Comparison of ENCODE assay signal across 8 mouse cellular contexts in genomic region chr12:108333056-108333455, GRCm38 (mm10). TPM values are rescaled to one million over a fixed set of nuclear protein-coding genes. Genes with fewer than 3 reads are reported as not detected.
A peak's percentile ranks its signal among the peaks of the same experiment; 100 is the strongest.
DNase-seq lines count a peak whose midpoint lies in the region; ATAC-seq lines count a peak whose summit lies in the region.

No protein-coding gene starts in this region.

- peak; percentile 45 for ATAC-seq in midbrain, embryonic 11.5 days (ENCODE audit: low FRiP score)

- WGBS in embryonic facial prominence, embryonic 10.5 days = under 1% methylated on average over 16 of the region's 16 CpGs
- 2% methylated on average over 16 of the region's 16 CpGs for WGBS in midbrain, embryonic 11.5 days

- H3K9ac ChIP-seq in midbrain, embryonic 11.5 days (ENCODE audit: low read length) = peak overlapping the region; percentile 13; the same call in 1 of the 2 replicates

- no peaks in the 10 kb centered on the region for H3K9me3 ChIP-seq in embryonic facial prominence, embryonic 10.5 days
- no peaks in the 10 kb centered on the region for H3K9me3 ChIP-seq in midbrain, embryonic 11.5 days (ENCODE audit: control insufficient read depth, low read length)

- DNase-seq in adrenal gland, postnatal 10 days = peak; percentile 91
- DNase-seq in embryonic facial prominence, embryonic 10.5 days (ENCODE audit: low spot score) = peak; percentile 92
- peak; percentile 91 to 92 for DNase-seq in heart, adult 18-20 months
- peak; percentile 88 for DNase-seq in kidney, adult 11 months
- peak; percentile 87 for DNase-seq in left cerebral cortex, postnatal 4 days
- DNase-seq in midbrain, embryonic 11.5 days (ENCODE audit: low spot score, missing footprints) = peak; percentile 99
- peak; percentile 82 for DNase-seq in right cerebral cortex, postnatal 4 days
- peak; percentile 81 for DNase-seq in yolk sac, embryonic 10.5 days (ENCODE audit: low spot score)

- peak overlapping the region; percentile 54 for H3K4me2 ChIP-seq in midbrain, embryonic 11.5 days

- peaks cover 76% of the 10 kb centered on the region for H3K27me3 ChIP-seq in embryonic facial prominence, embryonic 10.5 days (replicated peaks; ENCODE audit: low read depth, poor library complexity, severe bottlenecking)
- peaks cover 24% of the 10 kb centered on the region for H3K27me3 ChIP-seq in midbrain, embryonic 11.5 days (ENCODE audit: control insufficient read depth, insufficient read depth, low read length)

- no peaks in the 10 kb centered on the region for H3K36me3 ChIP-seq in embryonic facial prominence, embryonic 10.5 days (replicated peaks)
- H3K36me3 ChIP-seq in midbrain, embryonic 11.5 days (ENCODE audit: control insufficient read depth, insufficient read depth, low read length) = no peaks in the 10 kb centered on the region

- H3K4me3 ChIP-seq in embryonic facial prominence, embryonic 10.5 days = peak overlapping the region; percentile 81
- peak overlapping the region; percentile 25 for H3K4me3 ChIP-seq in midbrain, embryonic 11.5 days (ENCODE audit: low read depth, low read length)

- H3K27ac ChIP-seq in embryonic facial prominence, embryonic 10.5 days (replicated peaks) = peak overlapping the region; percentile 36; the same call in 1 of the 2 replicates
- 0 out of 2 replicates have a peak overlapping the region, but pooled peaks have one; percentile 2 for H3K27ac ChIP-seq in midbrain, embryonic 11.5 days (ENCODE audit: low read depth, low read length)

- intact Hi-C loops in left cerebral cortex, postnatal 4 days (cut with DNase I) = loop anchor here (5.0 kb wide), 1 partner anchor 159 kb away; no protein-coding TSS in a partner anchor

- H3K4me1 ChIP-seq in embryonic facial prominence, embryonic 10.5 days = peaks cover 34% of the 10 kb centered on the region
- peaks cover 22% of the 10 kb centered on the region for H3K4me1 ChIP-seq in midbrain, embryonic 11.5 days (ENCODE audit: control insufficient read depth, insufficient read depth, low read length)

RNA-seq across cellular contexts. Expression of gene Cyp46a1, which starts 1.1 kb away (rescaled TPM):
- 1 to 10 TPM; 1.6 to 2.2 TPM for total RNA-seq in adrenal gland, postnatal 10 days (2021)
- polyA plus RNA-seq in embryonic facial prominence, embryonic 10.5 days (2016; fragmentation: Nextera tagmentation; extraction: Ambion mirVana) = 3.9 and 5.8 TPM in 2 replicates
- under 1 TPM; 0.45 to 0.95 TPM for total RNA-seq in heart, adult 18-20 months (2021)
- total RNA-seq in left cerebral cortex, postnatal 4 days (2021) = 10 to 100 TPM; 65.7 to 78.6 TPM
- 8.6 and 10.2 TPM in 2 replicates for polyA plus RNA-seq in midbrain, embryonic 11.5 days (2014; fragmentation: Nextera tagmentation; extraction: Ambion mirVana)

RNA-seq across cellular contexts. Expression of gene Hhipl1, which starts 27.0 kb away (rescaled TPM):
- 1 to 10 TPM in 1 of 2 experiments, under 1 TPM in 1; 0.96 to 1.1 TPM for total RNA-seq in adrenal gland, postnatal 10 days (2021)
- 0.72 and 0.99 TPM in 2 replicates for polyA plus RNA-seq in embryonic facial prominence, embryonic 10.5 days (2016; fragmentation: Nextera tagmentation; extraction: Ambion mirVana)
- 1 to 10 TPM; 1.3 to 2.1 TPM for total RNA-seq in heart, adult 18-20 months (2021)
- 1 to 10 TPM; 6.3 to 6.6 TPM for total RNA-seq in left cerebral cortex, postnatal 4 days (2021)
- polyA plus RNA-seq in midbrain, embryonic 11.5 days (2014; fragmentation: Nextera tagmentation; extraction: Ambion mirVana) = 2.7 and 3.5 TPM in 2 replicates

RNA-seq across cellular contexts. Expression of gene Eml1, which starts 37.7 kb away (rescaled TPM):
- 10 to 100 TPM; 32.8 to 36.7 TPM for total RNA-seq in adrenal gland, postnatal 10 days (2021)
- 70.6 and 74.1 TPM in 2 replicates for polyA plus RNA-seq in embryonic facial prominence, embryonic 10.5 days (2016; fragmentation: Nextera tagmentation; extraction: Ambion mirVana)
- total RNA-seq in heart, adult 18-20 months (2021) = 10 to 100 TPM; 81.3 to 95.3 TPM
- 10 to 100 TPM; 93.3 to 99.0 TPM for total RNA-seq in left cerebral cortex, postnatal 4 days (2021)
- polyA plus RNA-seq in midbrain, embryonic 11.5 days (2014; fragmentation: Nextera tagmentation; extraction: Ambion mirVana) = 108 and 111 TPM in 2 replicates

RNA-seq across cellular contexts. Expression of gene Ccdc85c, which starts 57.8 kb away (rescaled TPM):
- total RNA-seq in adrenal gland, postnatal 10 days (2021) = 10 to 100 TPM; 19.8 to 22.1 TPM
- 11.4 and 12.1 TPM in 2 replicates for polyA plus RNA-seq in embryonic facial prominence, embryonic 10.5 days (2016; fragmentation: Nextera tagmentation; extraction: Ambion mirVana)
- 10 to 100 TPM; 38.5 to 42.5 TPM for total RNA-seq in heart, adult 18-20 months (2021)
- 10 to 100 TPM; 60.2 to 64.1 TPM for total RNA-seq in left cerebral cortex, postnatal 4 days (2021)
- polyA plus RNA-seq in midbrain, embryonic 11.5 days (2014; fragmentation: Nextera tagmentation; extraction: Ambion mirVana) = 19.2 and 20.4 TPM in 2 replicates

Comparison
In these comparisons a context has a peak if more than half of its experiments do, and no peak if none do; other contexts are left out.
1. Peak in every context shown above with its lines: DNase-seq, ATAC-seq, H3K4me3 ChIP-seq and H3K27ac ChIP-seq.
2. RNA of gene Cyp46a1, which starts 1.1 kb away (total RNA-seq): 65.7 to 78.6 TPM in left cerebral cortex, postnatal 4 days; 1.6 to 2.2 TPM in adrenal gland, postnatal 10 days and 0.45 to 0.95 TPM in heart, adult 18-20 months; every median in the first group is over 10 times any median in the second.